Mouse (Mus musculus): ENCODE results near the gene Slc22a18.
A peak's percentile ranks its signal among the peaks of the same experiment; 100 is the strongest.

Slc22a18 gene

DNA sequence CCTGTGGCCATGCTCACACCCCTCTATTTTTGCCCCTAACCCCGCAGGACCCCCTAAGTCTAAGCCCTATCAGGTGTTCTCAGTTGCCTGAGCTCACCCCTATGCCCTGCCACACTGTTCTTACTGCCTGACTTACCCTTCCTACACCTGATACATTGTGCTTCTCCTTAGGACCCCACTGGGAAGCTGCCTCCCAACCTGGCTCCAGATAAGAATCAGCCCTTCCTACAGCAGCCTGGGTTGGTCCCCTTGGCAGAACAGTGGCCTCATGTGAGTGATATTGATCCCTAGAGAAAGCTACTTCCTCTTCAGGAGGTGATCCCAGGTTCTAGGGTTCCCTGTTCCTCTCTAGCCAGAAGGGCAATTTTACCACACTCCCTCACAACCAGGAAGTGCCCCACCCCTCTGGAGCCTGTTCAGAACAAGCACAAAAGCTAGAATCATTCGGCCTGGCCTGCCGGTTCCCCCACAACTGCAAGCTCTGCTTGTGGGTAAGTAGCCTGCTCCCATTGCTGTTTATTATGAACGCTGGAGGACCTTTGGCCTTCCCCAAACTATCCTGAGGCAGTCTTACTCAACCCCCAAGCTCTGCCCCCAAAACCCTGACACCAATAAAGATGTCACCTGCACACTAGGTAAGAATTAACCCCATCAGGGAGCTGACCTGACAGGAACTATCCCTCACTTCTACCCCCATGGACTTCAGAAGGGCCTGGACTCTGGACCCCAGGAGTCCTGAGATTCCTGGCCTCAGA lies at the start of gene Slc22a18:
TSS of gene Slc22a18 (plus strand) at position 390 of the 755 bp plus-strand sequence.
- DNase-seq (ENCODE audit: low read depth, low spot score) = no peak

DNA sequence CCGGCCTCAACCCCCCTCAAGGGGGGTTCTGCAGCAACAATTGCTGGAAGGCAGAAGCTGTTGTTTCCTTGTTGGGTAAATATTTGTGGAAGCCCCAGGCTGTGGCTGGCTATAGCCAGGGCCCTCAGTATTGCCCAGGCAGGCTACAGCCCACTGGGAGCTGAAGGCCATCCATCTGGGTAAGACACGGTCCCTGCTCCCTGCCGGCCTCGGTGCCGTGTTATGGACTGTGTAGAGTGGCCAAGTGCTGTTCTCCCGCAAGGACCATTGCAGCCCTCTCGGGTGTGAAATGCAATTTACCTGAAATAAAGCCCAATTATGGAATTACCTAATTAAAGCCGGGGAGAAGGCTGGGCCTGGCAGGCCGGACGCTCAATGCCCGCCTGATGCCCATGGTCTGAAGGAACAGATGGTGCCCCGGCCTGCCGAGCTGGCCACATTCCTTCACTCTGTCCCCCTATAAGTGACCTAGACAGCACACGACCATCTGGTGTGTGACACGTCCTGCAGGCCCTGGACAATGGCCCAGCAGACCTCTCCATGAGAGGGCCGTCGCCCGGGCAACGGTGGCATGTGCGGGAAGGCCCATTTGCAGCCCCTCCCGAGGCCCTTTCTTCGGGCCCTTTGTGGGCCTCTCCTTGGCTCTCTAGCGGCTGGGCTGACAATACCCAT lies 45.3 kb upstream of the Slc22a18 start:
- DNase-seq (ENCODE audit: low read depth, low spot score) = no peak

DNA sequence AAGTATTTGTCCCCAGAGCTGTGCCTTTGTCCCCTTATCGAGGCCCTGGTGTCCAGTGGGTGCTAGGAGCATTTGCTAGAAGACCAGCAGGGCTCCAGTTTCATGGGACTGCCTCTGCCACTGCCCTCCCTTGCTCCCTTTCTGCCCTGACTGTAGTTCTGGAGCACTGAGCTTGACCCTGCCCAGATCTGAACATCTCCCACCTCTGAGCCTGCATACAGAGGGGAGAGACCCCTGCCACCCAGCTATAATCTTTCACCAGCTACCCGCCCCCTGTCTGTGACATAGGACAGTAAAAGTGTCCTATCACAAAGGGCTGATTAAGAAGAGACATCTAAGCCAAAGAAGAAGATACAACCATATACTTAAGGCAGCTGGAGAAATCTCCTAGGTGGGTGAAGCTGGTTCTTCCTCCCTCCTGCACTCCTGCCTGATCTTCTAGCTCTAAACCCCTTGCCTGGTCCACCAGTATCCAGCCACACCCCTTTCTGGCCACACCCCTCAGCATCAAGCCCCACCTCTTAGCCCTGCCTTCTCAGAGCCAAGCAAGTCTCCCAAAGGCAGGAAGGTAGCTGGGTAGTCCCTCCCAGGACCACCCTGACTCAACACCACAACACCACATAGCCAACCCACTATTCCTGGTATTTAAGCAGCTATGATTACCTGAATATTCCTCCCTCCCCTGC lies 44.6 kb upstream of the Slc22a18 start:
- no peak for DNase-seq (ENCODE audit: low read depth, low spot score)

DNA sequence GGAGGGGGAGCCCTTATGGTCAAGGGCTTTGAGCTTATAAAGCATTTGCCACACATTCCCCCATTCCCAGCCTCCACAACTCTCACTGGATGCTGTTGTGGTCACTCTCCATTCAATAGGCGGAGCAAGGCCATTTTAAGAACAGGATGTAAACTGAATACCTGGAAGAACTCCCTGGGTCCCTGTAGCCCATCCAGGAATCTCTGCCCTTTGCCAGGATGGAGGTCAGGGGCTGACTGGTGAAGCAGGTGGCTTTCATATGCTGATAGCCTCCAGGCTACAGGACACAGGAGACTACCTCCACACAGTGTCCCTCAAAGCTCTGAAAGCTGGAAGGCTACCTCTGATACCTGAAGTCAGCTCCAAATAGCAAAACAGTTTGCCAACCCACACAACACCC lies 40.9 kb upstream of the Slc22a18 start:
- no peak for DNase-seq (ENCODE audit: low read depth, low spot score)

DNA sequence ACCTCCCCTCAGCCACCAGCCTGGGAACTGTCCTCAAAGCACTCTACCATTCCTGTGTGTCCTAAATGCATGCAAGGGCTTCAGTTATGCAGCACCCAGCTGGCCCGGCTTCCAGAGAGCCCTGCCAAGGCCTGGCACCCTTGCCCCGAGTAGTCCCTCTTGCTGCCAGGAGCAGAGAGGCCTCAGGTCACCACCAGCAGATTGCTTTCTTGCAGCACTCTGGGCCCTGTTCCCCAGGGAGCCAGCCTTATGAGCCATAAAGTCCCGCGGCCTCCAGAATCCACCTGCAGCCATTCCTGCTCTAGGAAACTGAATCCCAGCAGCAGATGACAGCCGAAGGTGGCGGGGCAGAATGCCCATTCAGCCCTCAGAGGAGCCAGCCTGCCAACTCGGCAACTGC lies 40.2 kb upstream of the Slc22a18 start:
- DNase-seq (ENCODE audit: low read depth, low spot score) = no peak

DNA sequence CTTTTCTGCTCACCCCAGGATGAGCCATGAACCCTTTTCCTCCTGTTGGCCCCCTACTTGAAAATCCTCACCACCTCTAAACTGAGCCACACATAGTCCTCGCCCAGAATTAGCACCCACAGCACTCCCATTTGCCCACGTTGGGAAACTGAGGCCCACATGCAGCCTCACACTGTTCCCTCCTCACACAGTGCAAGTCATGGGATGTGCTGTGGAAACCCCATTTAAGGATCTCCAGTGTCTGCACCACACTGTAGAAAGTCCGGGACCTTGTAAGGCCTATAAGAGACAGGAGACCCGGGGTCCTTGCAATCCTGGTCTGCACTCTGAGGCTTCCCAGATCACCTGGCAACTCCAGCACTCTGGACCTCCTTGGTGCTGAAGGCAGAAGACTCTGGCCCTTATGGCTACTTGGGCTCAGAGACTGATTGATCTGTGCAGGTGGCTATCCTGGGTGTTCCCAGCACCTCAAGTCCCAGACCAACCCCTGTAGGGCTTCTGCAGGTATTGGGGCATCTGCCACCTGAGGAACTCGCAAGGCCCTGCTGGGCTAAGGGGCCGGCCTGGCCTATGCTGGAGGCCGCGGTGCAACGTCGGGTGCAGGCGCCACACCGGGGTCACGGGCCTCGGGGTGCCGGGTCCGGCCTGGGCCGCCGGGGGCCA lies 36.2 kb upstream of the Slc22a18 start:
- DNase-seq (ENCODE audit: low read depth, low spot score) = no peak

DNA sequence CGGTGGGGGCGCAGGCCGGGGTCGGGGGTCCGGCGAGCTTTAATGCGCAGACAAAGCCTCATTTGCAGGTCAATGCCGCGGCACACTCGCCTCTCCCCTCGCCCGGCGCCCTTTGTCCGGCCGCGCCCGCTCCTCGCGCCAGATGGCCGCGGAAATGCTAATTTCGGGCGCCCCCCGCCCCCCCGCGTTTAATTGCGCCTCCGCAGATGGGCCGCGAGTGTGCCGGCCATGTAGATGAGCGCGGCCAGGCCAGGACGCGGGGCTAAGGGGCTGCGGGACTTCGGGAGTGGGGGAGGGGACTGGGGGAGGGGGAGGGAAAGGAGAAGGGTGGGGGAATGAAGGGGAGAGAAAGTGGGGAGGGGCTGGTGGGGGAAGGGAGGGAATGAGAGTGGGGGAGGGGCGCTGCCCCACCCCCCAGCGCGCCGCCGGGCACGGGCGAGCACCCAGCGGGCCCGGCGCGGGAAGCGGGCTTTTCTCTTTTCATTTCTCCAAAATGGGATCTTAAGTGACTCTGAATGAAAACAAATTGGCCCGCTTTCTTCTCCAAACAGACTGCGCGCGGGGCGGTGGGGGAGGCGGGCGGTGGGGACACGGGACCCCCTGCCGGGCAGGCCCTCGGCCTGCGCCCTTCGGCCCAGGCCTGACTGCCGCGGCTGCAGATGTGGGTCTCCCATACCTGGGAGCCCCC lies 35.5 kb upstream of the Slc22a18 start:
- DNase-seq (ENCODE audit: low read depth, low spot score) = no peak

DNA sequence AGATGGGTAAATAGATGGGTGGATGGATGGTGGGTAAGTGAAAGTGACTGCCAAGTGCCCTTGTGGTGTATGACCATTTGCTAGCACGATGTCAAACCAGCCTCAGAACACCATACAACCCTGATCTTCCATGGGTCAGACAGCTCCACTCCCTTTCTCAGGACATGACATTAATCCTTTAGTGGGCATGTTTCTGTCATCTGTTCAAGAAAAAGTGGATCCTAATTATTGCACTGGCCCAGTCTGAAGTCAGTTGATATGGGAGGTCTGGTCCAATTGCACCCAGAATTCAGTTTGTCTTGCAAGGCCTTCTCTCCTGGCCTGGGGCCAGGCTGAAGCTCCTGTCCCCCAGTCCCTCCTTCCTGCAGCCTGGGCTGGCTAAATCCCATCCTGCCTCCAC lies 34.6 kb upstream of the Slc22a18 start:
- DNase-seq (ENCODE audit: low read depth, low spot score) = no peak

DNA sequence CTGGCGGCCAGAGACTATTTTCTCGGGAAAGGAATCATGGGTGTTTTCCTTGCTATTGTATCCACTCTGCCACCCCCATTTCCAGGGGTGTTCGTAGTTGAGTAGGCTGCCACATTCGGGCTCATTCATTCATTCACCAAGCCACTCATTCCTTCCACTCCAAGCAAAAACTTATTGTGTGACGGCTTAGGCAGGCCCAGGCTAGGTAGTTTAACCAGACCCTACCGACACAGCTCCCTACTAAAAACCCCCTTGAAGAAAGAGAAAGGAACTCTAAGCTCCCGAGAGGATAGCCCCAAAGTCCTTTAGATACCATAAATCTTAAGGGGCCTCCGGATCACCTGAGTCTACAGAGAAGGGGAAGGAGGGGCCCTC lies 29.0 kb upstream of the Slc22a18 start:
- no peak for DNase-seq (ENCODE audit: low read depth, low spot score)

DNA sequence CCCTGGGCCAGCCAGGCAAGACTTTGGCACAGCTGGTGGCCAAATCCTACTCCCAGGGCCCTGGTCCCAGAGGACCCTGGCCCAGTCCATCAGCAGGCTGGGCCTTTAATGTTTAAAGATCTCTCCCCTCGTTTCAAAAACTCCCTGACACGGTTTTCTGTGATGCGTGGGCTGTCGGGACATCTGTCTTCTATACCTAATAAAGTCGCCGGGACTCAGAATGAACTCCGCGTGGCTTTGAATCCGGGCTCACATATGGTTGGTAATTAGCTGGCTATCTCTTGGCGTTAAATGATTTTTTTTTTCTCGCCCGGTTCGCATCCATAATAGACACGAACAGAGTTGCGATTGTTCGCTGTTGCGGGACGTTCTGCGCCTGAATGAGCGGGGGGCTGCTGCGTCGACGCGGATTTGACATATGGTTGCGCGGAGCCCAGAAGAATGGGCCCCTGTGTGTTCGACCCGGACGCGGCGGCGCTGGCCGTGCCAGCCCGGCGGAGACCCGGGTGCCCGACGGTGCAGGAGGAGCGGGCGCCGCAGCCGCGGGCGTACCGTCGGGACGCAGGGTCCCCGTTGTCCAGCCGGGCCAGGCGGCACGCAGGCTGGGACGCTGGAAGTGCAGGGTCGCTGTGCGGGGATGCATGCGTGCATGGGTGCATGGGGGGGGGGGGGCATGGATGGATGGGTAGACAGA lies 28.4 kb upstream of the Slc22a18 start:
- DNase-seq (ENCODE audit: low read depth, low spot score) = no peak

DNA sequence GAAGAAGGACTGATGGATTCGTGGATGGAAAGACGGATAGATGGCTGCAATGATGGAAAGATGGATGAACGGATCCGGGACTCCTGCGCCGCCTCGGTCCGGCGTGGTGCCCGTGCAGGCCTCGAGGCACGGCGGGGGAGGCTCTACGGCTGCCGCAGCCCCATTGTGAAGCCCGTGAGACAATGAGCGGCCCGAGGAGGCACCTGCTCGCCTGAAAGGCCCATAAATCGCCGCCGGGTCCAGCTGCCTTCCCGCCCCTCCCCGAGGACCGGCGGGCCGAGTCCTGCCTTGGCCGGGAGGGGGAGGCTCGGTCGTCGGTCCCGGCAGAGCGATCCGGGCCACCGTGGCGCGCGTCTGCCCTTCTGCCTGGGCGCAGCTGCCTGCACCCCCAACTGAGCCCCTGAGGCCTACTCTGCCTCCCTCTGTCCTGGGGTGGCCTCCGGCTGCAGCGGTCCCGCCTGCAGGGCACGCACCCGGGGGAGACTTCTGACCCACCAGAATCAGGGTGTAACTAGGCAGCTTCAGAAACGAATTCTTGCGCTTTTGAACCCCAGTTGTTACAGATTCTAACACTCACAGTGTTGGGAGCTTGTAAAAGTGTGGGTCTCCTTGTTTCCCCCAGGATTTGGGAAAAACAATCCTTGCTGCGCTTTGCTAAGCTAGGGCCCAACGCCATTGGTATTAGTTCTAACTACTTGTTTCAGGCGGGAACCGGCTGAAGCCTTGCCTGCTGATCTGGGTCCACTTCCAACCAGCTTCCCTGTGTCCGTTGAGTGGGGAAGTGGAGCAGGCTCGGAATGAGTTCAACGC lies 27.7 kb upstream of the Slc22a18 start:
- no peak for DNase-seq (ENCODE audit: low read depth, low spot score)

DNA sequence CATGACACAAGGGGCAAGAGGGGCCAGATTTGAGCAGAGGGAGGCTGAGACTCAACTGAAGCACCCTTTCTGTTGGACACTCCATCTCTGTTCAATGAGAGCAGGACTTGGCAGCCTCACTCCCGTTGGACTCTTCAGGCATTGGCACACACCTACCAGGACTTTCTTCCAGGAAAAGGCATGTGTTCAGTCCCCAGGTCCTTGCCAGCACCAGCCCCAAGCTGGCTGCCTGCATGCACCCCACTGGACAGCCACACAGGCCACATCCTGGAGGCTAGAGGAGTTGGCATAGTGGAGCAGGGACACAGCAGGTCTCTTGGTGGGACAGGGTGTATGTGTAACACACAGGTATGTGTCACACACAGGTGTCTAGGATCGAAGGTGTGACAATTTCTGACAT lies 26.4 kb upstream of the Slc22a18 start:
- no peak for DNase-seq (ENCODE audit: low read depth, low spot score)

DNA sequence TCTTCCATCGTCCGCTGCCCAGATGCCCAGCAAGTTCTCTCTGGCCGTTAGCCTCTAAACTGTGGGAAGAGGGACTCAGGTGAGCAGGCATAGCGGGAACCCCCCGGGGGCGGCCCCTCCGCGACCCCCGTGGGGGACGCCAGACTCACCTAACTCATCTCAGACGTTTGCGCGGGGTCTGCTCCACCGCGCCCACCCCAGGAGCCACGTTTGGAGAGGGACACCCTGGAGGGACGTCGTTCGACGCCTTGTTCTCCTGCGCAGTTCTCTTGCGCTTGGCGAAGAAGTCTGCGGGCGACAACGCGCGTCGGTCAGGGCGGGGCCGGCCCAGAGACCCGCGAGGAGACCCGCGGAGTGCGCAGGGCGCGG lies 14.6 kb upstream of the Slc22a18 start:
- DNase-seq (ENCODE audit: low read depth, low spot score) = no peak

DNA sequence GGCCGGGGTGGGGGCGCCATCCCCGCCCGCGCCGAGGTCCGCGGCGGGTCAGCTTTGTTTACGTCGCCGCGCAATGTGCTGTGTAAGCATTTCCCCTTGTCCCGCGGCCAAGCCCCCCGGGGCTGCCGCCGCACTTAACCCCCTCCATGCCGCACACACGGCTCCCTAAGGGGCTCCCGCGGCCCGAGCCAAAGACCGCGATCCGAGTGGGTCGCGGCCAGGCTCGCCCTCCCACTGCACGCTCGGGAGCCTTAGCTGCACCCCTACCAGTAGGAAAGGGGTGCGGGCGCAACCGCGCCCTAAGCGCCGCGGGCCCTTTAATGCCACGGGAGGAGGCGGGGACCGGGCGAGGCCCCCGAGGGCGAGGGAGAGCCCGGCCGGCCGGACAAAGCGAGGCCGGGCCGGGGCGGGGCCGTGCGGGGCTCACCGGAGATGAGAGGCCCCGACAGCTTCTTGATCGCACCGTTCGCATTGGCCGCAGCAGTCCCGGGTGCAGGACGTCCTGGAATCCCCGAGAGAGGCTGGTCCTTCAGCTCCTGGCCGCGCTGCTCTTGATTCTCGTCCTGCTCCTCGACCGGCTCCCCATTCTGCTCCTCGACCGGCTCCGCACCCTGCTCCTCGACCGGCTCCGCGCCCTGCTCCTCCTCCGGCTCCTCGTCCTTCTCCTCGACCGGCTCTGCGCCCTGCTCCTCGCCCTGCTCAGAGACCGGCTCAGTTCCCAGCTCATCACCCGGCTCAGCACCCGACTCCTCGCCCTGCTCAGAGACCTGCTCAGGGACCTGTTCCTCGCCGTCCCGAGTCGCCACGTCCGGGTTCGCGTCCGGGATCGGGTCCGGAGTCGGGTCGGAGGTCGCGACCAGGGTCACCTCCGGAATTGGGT lies 14.0 kb upstream of the Slc22a18 start:
- no peak for DNase-seq (ENCODE audit: low read depth, low spot score)

DNA sequence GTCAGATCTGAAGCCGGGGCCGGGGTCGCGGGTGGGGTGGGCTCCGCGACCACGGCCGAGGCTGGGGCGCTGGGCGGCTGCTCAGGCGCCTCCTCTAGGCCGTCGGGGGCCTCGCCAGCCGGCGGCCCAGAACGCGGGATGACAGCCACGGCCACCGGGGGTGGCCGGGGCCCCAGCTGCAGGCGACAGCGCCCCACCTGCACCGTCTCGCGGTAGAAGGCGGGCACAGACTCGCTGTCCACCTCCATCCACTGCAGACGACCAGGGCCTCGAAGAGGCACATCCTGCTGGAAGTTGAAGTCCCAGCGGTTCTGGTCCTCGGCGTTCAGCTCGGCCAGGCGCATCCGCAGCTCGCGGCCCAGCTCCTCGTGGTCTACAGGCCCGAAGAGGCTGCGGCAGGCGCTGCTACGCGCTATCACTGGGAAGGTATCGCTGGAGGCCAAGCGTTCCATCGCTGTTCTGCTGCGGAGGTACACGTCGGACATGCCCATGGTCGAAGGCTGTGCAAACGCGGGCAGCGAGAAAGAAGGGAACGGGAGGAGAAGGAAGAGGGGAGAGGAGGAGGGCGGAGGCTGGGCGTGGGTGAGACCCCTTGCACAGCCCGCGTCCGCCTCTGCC lies 13.2 kb upstream of the Slc22a18 start:
- DNase-seq (ENCODE audit: low read depth, low spot score) = no peak

DNA sequence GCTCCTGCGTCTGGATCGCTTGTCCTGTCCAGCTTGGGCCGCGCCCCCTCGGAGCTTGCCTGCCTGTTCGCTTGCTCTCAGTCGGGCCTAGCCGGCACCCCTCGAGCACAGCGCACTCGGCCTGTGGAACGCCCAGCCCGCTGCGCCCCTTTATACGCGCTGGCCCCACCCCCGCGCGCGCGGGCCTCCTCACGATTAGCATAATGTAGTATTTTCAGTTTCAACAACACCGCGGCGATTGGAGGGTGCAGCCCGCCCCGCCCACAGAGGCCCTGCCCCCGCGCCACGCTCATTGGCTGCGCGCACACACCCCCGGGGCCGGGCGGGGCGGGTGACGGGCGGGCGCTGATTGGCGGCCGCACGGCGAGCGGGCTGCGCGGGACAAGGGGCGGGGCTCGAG lies 12.7 kb upstream of the Slc22a18 start, which contains the start of gene Cdkn1c:
TSS of gene Cdkn1c (minus strand) at position 177 of the 400 bp plus-strand sequence.
- DNase-seq (ENCODE audit: low read depth, low spot score) = peak; percentile 82

DNA sequence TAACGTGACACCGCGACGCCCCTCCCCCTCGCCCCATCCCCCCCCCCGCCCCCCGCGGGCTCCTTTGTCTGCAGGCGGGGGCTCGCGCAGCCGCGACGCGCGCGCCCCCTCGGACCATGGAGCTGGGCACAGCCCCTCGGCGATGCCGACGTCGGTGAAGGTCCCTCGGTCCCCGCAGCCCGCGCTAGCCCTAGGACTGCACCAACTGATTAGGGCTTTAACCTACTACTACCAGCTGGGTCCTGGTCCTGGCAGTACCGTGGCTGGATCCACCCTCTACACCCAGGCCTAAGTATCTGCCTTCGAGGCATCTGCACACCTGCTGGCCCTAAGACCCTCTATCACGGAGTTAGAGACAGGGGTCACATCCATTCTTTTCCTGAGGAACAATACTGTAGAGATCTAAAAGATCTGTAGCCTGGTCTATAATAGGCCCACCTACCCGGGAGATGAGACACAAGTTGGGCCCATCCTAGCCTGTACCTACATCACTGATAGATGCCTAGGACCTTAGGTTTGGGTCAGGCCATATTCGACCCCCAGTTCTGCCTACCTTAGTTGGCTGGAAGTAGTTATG lies 12.2 kb upstream of the Slc22a18 start:
- no peak for DNase-seq (ENCODE audit: low read depth, low spot score)

DNA sequence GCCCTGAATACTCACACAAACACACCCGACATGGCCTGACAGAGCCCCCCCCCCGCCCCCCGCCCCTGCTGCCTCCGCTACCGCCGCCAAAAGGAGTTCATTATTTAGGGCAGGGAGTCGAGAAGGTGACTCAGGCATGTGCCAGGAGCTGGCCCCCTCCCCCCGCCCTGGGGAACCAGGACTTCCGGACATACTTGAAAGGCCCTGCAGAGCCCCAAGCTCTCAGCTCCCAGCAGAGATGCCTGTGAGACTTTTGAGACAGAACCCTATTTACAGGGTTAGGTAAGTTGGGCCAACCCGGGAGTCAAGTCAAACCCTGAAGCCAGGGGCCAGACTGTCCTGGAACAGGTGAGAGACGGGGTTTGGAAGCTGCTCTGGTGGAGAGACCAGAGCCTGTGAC lies 11.6 kb upstream of the Slc22a18 start:
- DNase-seq (ENCODE audit: low read depth, low spot score) = no peak

Measured in brain, embryonic 18.5 days (tissue).